Mouse (Mus musculus) testis, adult 2 months (tissue): ENCODE data around the gene Ugt1a5.

ENCODE experiments used
- CTCF ChIP-seq: fragments of 200-500 bp; IDR thresholded peaks from 2 replicates; pipeline ENCODE4 v1.5.1; 2012; ENCODE audit warnings: low read depth, mild to moderate bottlenecking, inconsistent platforms, low read length, moderate library complexity; ENCODE audit not compliant: control insufficient read depth, insufficient read depth, insufficient replicate concordance
- POLR2A ChIP-seq: fragments of 200-500 bp; IDR thresholded peaks from 2 replicates; pipeline ENCODE4 v1.6.1; 2012; ENCODE audit warnings: low read depth, mild to moderate bottlenecking, inconsistent platforms, low read length, moderate library complexity; ENCODE audit not compliant: control insufficient read depth

DNA sequence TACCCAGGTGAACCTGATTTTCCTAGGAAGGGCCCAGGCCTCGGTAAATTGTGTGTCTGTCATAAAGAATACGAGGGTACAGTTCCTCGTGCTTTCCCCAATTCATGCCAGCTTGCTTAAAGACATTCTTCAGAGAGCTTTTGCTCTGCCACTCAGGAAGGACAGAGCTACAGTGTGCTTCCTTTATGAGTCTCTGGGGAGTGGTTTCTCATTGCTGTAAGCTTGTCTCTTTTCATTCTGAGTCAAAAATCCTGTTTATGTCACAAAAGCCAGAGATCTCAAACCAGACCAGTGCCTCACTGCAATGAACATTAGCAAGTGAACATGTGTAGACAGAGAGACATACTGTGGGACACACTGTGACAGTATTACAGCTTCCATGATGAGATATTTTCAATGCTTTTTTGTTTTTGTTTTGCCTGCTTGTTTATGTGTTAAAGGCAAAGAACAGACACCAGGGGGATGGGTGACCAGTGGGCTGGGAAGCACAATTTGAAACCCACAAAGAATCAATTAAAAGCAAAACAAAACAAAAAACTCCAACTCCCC is 31.8 kb upstream of the Ugt1a5 start:
- TF ChIP-seq CTCF (no peak), POLR2A (no peak)
